Mouse (Mus musculus): ENCODE measurements around the gene Supt3. TPM values are rescaled to one million over a fixed set of nuclear protein-coding genes. Genes with fewer than 3 reads are reported as not detected.

Gene Supt3
- total and polyA plus RNA-seq, 2 experiments from 2014 or later, result 7.4 to 24.9 TPM

DNA sequence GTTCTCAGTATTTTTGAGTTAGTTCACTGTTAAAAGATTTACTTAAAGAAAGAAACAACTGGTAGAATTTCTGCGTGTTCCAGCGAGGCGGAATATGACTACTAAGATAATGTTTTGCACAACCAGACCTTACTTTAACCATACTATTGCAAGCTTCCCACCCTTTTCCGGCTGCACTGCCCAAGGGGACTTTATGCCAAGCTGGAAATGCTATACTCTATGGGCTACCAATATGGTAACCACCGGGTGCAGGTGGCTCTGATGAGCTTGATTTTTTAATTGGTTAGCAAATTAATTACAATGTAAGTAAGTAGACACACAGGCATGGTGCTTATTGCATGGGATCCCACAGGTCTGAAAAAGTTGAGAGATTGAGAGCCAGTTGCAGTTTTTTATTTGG is 1.2 kb downstream of the Supt3 start:
- no peak for TF ChIP-seq CTCF (IDR thresholded peaks at IDR 0.05; ENCODE audit: low read depth)
- H3K36me3 ChIP-seq (ENCODE audit: insufficient read depth, low read length), result no peaks in the 10 kb centered on the region
- no peaks in the 10 kb centered on the region for H3K27me3 ChIP-seq (ENCODE audit: insufficient read depth, low read length)
- H3K9me3 ChIP-seq (ENCODE audit: low read length), result no peaks in the 10 kb centered on the region
- peak; percentile 6 for DNase-seq (ENCODE audit: low spot score)
- H3K4me3 ChIP-seq (ENCODE audit: low read length), result peak overlapping the region; percentile 61
- H3K4me2 ChIP-seq (ENCODE audit: low read depth, low read length), result peak overlapping the region; percentile 67
- H3K9ac ChIP-seq (replicated peaks; ENCODE audit: low read length), result peak overlapping the region; percentile 73; the same call in 1 of the 2 replicates
- H3K4me1 ChIP-seq (ENCODE audit: insufficient read depth, low read length), result no peaks in the 10 kb centered on the region
- ATAC-seq, result no peak
- WGBS, result 54% methylated on average over 5 of the region's 5 CpGs
- no peak overlapping the region for H3K27ac ChIP-seq

DNA sequence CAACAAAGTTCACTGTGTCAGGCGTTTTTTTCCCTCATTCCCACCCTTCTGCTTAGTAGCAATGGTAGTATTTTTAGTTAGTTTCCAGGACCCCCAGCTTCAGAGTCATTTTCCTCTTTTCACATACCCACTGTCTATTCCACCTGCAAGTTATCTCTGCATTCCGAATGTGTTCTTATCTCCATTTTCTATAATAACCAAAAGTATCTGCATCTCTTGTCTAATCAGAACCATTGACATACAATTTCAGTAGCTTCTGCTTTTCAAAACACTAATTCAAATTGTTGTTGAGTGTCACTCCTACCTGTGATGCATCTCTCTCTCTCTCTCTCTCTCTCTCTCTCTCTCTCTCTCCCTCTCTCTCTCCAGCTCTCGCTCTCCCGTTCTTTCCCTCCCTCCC is 3.4 kb downstream of the Supt3 start:
- WGBS, result 73% methylated on average over 4 of the region's 4 CpGs
- Histone ChIP-seq H3K4me3 (ENCODE audit: low read length) (no peak overlapping the region), H3K4me2 (ENCODE audit: low read depth, low read length) (no peak overlapping the region), H3K4me1 (ENCODE audit: insufficient read depth, low read length) (no peaks in the 10 kb centered on the region), H3K27me3 (ENCODE audit: insufficient read depth, low read length) (no peaks in the 10 kb centered on the region), H3K9ac (replicated peaks; ENCODE audit: low read length) (no peak overlapping the region), H3K36me3 (ENCODE audit: insufficient read depth, low read length) (no peaks in the 10 kb centered on the region), H3K9me3 (ENCODE audit: low read length) (no peaks in the 10 kb centered on the region), H3K27ac (no peak overlapping the region)
- ATAC-seq (no peak), DNase-seq (ENCODE audit: low spot score) (no peak)
- TF ChIP-seq CTCF (IDR thresholded peaks at IDR 0.05; ENCODE audit: low read depth), result no peak

DNA sequence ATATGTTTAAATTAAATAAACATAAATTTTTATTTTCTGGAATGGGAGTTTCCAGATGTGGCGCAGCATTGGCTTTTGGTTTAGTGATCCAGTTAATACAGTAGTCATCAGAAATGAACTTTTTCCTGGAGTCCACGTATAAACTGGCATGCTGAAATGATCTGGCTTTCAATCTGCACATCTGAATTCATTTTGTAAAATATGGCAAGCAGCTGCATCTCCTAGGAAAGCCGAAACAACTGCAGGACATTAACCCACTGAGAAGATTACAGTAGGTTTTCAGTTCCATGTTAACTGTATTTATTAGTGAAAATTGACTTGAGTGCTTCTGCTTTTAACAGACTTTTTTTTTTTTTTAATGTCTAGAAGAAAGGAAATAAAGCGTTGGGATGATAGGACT is 5.4 kb downstream of the Supt3 start:
- Histone ChIP-seq H3K27ac (no peak overlapping the region), H3K4me3 (ENCODE audit: low read length) (no peak overlapping the region), H3K4me1 (ENCODE audit: insufficient read depth, low read length) (no peaks in the 10 kb centered on the region), H3K36me3 (ENCODE audit: insufficient read depth, low read length) (no peaks in the 10 kb centered on the region), H3K4me2 (ENCODE audit: low read depth, low read length) (no peak overlapping the region), H3K9me3 (ENCODE audit: low read length) (no peaks in the 10 kb centered on the region), H3K9ac (replicated peaks; ENCODE audit: low read length) (no peak overlapping the region), H3K27me3 (ENCODE audit: insufficient read depth, low read length) (no peaks in the 10 kb centered on the region)
- no peak for DNase-seq (ENCODE audit: low spot score)
- no peak for ATAC-seq
- 93% methylated on average over 4 of the region's 4 CpGs for WGBS
- no peak for TF ChIP-seq CTCF (IDR thresholded peaks at IDR 0.05; ENCODE audit: low read depth)

DNA sequence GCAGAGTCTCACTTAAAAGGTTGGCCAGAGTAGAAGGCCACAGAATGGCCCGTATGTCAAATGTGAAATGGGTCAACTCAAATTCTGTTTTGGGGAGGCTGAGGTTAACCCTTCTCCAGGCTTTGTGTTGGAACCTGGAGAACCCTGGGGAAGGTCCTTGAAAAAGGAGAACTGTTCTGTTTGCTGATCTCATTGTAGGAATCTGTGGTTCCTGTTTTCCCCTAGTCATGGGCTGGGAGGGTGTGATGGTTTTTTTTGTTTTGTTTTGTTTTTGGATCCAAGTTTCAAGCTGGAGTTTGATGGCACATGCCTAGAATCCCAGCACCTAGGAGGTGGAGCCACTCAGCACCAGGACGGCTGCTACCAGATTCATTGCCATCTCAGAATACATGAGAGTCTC is 6.2 kb downstream of the Supt3 start:
- no peak overlapping the region for H3K9ac ChIP-seq (replicated peaks; ENCODE audit: low read length)
- no peaks in the 10 kb centered on the region for H3K27me3 ChIP-seq (ENCODE audit: insufficient read depth, low read length)
- ATAC-seq (no peak), DNase-seq (ENCODE audit: low spot score) (no peak)
- no peaks in the 10 kb centered on the region for H3K4me1 ChIP-seq (ENCODE audit: insufficient read depth, low read length)
- no peak for TF ChIP-seq CTCF (IDR thresholded peaks at IDR 0.05; ENCODE audit: low read depth)
- H3K4me3 ChIP-seq (ENCODE audit: low read length), result no peak overlapping the region
- H3K4me2 ChIP-seq (ENCODE audit: low read depth, low read length), result no peak overlapping the region
- H3K27ac ChIP-seq, result no peak overlapping the region
- no peaks in the 10 kb centered on the region for H3K36me3 ChIP-seq (ENCODE audit: insufficient read depth, low read length)
- no peaks in the 10 kb centered on the region for H3K9me3 ChIP-seq (ENCODE audit: low read length)
- WGBS, result 86% methylated on average over 2 of the region's 2 CpGs

DNA sequence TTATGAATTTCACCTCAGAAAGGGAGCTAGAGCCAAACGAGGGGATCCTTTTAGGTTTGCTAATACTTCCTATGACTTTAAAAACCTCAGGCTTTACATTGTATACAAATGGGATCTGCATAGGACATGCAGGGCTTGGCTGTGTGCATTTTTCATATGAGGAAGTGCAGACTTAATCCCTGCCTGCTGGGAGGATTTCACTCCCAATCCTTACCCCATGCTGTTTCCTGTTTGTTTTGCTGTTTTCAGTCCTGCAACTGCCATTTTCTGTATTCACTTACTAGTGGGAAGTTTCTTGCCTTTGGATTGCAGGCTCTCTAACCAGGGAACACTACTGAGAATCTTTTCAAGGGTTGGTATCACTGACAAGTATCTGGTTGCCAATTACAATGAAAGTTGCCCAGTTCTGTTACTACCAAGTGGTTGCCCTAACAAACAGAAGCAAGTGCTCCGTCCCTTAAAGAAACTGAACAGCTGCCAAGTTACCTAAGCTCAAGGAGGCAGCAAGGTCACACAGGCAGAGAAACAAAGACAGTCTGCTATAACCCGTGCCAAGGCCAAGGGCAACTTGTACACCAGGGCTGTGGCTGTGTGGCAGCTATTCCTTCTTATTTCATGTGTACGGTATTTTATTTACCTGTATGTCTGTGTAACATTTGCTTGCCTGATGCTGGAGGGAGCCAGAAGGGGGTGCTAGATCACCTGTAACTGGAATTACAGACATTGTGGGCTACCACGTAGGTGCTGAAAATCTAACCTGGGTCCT is 12.2 kb downstream of the Supt3 start:
- Histone ChIP-seq H3K27me3 (ENCODE audit: insufficient read depth, low read length) (no peaks in the 10 kb centered on the region), H3K4me3 (ENCODE audit: low read length) (no peak overlapping the region), H3K4me1 (ENCODE audit: insufficient read depth, low read length) (no peaks in the 10 kb centered on the region), H3K9me3 (ENCODE audit: low read length) (no peaks in the 10 kb centered on the region), H3K27ac (no peak overlapping the region; the same call in 1 of the 2 replicates), H3K36me3 (ENCODE audit: insufficient read depth, low read length) (no peaks in the 10 kb centered on the region), H3K4me2 (ENCODE audit: low read depth, low read length) (no peak overlapping the region), H3K9ac (replicated peaks; ENCODE audit: low read length) (no peak overlapping the region)
- peak; percentile 9 for DNase-seq (ENCODE audit: low spot score)
- TF ChIP-seq CTCF (IDR thresholded peaks at IDR 0.05; ENCODE audit: low read depth), result peak; percentile 19
- ATAC-seq, result no peak
- WGBS, result 69% methylated on average over 5 of the region's 5 CpGs

DNA sequence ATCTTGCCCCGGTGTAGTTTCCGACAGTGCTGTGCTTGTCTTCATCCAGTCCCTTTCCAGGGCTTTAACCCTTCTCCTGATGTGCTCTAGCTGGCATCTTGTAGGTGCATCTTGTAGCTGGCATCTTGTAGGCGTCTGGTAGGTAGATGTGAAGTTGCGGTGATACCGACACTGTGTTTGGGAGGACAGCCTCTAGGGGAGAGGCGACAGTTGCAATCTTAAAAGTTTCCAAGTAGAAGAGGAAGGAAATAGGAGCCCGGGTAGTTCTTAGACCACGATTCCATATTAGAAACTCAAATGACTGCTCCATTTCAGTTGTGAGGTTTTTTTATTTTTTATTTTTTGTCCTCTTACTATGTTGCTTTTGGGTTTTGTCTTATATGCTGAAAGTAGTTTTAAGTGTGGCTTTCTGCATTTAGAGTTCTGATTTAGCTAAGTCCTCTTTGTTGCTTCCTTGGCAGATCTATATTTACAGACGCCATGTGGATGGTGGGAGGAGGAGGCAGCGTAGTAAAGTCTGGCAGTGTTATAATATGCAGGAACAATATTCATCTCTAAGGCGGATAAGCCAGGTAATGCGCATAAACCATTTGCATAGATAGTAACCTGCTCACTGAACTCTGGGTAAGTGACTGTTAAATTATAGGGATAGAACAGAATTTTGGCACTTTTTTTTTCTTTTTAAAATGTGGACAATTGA is 15.4 kb downstream of the Supt3 start:
- TF ChIP-seq CTCF (IDR thresholded peaks at IDR 0.05; ENCODE audit: low read depth), result no peak
- ATAC-seq (no peak), DNase-seq (ENCODE audit: low spot score) (no peak)
- H3K4me2 ChIP-seq (ENCODE audit: low read depth, low read length), result no peak overlapping the region
- 95% methylated on average over 12 of the region's 12 CpGs for WGBS
- no peak overlapping the region for H3K4me3 ChIP-seq (ENCODE audit: low read length)
- H3K4me1 ChIP-seq (ENCODE audit: insufficient read depth, low read length), result no peaks in the 10 kb centered on the region
- H3K27ac ChIP-seq, result no peak overlapping the region
- no peaks in the 10 kb centered on the region for H3K27me3 ChIP-seq (ENCODE audit: insufficient read depth, low read length)
- no peak overlapping the region for H3K9ac ChIP-seq (replicated peaks; ENCODE audit: low read length)
- H3K9me3 ChIP-seq (ENCODE audit: low read length), result no peaks in the 10 kb centered on the region
- no peaks in the 10 kb centered on the region; the same call in 1 of the 2 replicates for H3K36me3 ChIP-seq (ENCODE audit: insufficient read depth, low read length)

DNA sequence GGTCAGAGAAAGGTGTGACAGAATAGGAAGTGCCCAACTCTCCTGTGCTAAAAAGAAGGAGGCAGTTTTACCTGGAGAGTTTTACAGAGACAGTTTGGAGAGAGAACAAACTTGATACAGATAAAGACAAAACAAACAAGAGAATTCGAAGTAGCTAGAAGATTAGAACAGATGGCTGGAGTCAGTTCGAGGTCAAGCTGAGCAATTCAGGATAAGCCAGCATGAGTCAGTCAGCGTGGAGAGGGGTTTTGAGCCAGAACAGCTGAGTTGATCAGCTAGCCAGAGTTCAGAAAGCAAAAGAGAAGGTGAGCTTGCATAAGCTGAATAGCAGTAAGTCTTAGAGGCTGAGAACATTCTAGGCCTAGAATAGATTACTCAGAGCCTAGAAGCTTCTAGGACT is 20.4 kb downstream of the Supt3 start:
- Histone ChIP-seq H3K4me3 (ENCODE audit: low read length) (no peak overlapping the region), H3K9me3 (ENCODE audit: low read length) (no peaks in the 10 kb centered on the region), H3K9ac (replicated peaks; ENCODE audit: low read length) (no peak overlapping the region), H3K27me3 (ENCODE audit: insufficient read depth, low read length) (no peaks in the 10 kb centered on the region), H3K36me3 (ENCODE audit: insufficient read depth, low read length) (no peaks in the 10 kb centered on the region; the same call in 1 of the 2 replicates), H3K27ac (no peak overlapping the region), H3K4me1 (ENCODE audit: insufficient read depth, low read length) (no peaks in the 10 kb centered on the region), H3K4me2 (ENCODE audit: low read depth, low read length) (no peak overlapping the region)
- ATAC-seq, result no peak
- DNase-seq (ENCODE audit: low spot score), result no peak
- 55% methylated on average over 3 of the region's 3 CpGs for WGBS
- TF ChIP-seq CTCF (IDR thresholded peaks at IDR 0.05; ENCODE audit: low read depth), result no peak
